Comparison of ENCODE assay signal across 10 mouse cellular contexts in the genomic region with DNA sequence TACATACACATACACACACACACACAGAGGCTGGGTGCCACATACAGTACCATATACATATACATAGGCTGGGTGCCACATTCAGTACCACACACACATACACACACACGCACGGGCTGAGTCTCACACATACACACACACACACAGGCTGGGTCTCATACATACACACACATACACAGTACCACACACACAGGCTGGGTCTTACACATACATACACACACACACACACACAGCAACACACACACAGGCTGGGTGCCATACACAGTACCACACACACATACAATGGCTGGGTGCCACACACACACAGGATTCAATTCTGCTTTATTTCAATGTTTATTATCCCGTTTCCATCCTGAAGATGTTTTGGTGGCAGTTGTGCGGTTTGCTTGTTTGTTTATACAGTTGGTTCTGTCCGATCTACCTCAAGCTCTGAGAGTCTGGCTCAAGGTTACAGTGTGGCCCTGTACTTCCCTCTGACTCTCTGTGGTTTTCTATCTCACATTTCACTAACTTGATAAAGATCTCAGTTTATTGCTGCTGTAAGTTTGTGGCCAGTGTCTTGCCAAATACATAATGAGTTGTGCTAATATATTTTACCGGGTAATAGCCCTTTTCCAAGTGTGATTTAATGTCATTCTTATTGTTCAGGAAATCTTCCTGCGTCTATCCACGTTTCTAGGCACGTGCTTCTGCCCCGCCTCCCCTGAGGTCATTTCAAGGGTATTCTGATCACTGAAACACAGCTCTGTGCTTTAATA.
A peak's percentile ranks its signal among the peaks of the same experiment; 100 is the strongest.
DNase-seq lines count a peak whose midpoint lies in the region; ATAC-seq and TF ChIP-seq lines count a peak whose summit lies in the region.
"Had no signal": no experiment of that assay in that cellular context is flagged by ENCODE, and none has a peak within 500 bp of the region (broad histone marks: within the 10 kb centered on the region; RNA-seq: fewer than 3 reads in every experiment).

No protein-coding gene starts in this region.

- no peaks in the 10 kb centered on the region for H3K36me3 ChIP-seq in midbrain, embryonic 16.5 days (ENCODE audit: control insufficient read depth, insufficient read depth, low read length)
- no peaks in the 10 kb centered on the region for H3K36me3 ChIP-seq in midbrain, postnatal 0 days (ENCODE audit: insufficient read depth, low read length)
- H3K36me3 ChIP-seq in myocyte (ENCODE audit: control insufficient read depth, insufficient read depth), result no peaks in the 10 kb centered on the region
- H3K36me3 ChIP-seq: heart, embryonic 10.5 days had no signal

- H3K4me1 ChIP-seq in midbrain, embryonic 16.5 days (ENCODE audit: control insufficient read depth, insufficient read depth, low read length), result no peaks in the 10 kb centered on the region
- no peaks in the 10 kb centered on the region for H3K4me1 ChIP-seq in midbrain, postnatal 0 days (ENCODE audit: insufficient read depth, low read length)

- no peak for DNase-seq in midbrain, postnatal 0 days (ENCODE audit: low spot score)
- DNase-seq in brain, embryonic 14.5 days (ENCODE audit: low read depth), result peak; percentile 22
- DNase-seq in kidney, adult 18-20 months, result peak; percentile 46
- no peak for DNase-seq in thymus, postnatal 0 days (ENCODE audit: low spot score)
- DNase-seq in heart, postnatal 14 days, result no peak
- DNase-seq in urinary bladder, postnatal 25 days (ENCODE audit: low spot score), result no peak

- intact Hi-C loops in heart, postnatal 14 days (cut with DNase I), result no loop called here

- no peak for TF ChIP-seq POLR2A in brain, embryonic 14.5 days (IDR thresholded peaks at IDR 0.05; ENCODE audit: borderline replicate concordance, extremely low read depth, insufficient read depth, insufficient read length, poor library complexity, severe bottlenecking)
- no peak for TF ChIP-seq POLR2A in myocyte (IDR thresholded peaks at IDR 0.05; ENCODE audit: insufficient read length, low read depth)

- ATAC-seq in midbrain, embryonic 16.5 days, result peak; percentile 48; the same call in 1 of the 2 replicates
- no peak for ATAC-seq in midbrain, postnatal 0 days (ENCODE audit: low FRiP score)

- H3K27ac ChIP-seq in midbrain, embryonic 16.5 days (ENCODE audit: low read length), result no peak overlapping the region
- H3K27ac ChIP-seq in midbrain, postnatal 0 days (ENCODE audit: low read depth, low read length), result no peak overlapping the region
- H3K27ac ChIP-seq: heart, embryonic 10.5 days; liver, embryonic 14.5 days had no signal

- no peak overlapping the region for H3K4me3 ChIP-seq in midbrain, embryonic 16.5 days (ENCODE audit: low read depth, low read length)
- no peak overlapping the region for H3K4me3 ChIP-seq in midbrain, postnatal 0 days (ENCODE audit: low read depth, low read length)
- H3K4me3 ChIP-seq in myocyte, result no peak overlapping the region
- H3K4me3 ChIP-seq: heart, embryonic 10.5 days had no signal

- no peak for TF ChIP-seq CTCF in midbrain, postnatal 0 days (IDR thresholded peaks at IDR 0.05)
- TF ChIP-seq CTCF in brain, embryonic 14.5 days (IDR thresholded peaks at IDR 0.05; ENCODE audit: borderline replicate concordance, extremely low read depth, insufficient read depth, insufficient read length), result no peak

- no peaks in the 10 kb centered on the region for H3K27me3 ChIP-seq in midbrain, embryonic 16.5 days (ENCODE audit: control insufficient read depth, insufficient read depth, low read depth, low read length)
- no peaks in the 10 kb centered on the region for H3K27me3 ChIP-seq in midbrain, postnatal 0 days (ENCODE audit: insufficient read depth, low read length)
- H3K27me3 ChIP-seq in myocyte (ENCODE audit: control insufficient read depth, insufficient read depth, insufficient read length), result no peaks in the 10 kb centered on the region

- WGBS in midbrain, embryonic 16.5 days, result 69% methylated on average over 10 of the region's 10 CpGs
- WGBS in midbrain, postnatal 0 days, result 74% methylated on average over 10 of the region's 10 CpGs

- H3K9me3 ChIP-seq in midbrain, embryonic 16.5 days (replicated peaks; ENCODE audit: control insufficient read depth, low read length, poor library complexity, severe bottlenecking), result no peaks in the 10 kb centered on the region
- H3K9me3 ChIP-seq in midbrain, postnatal 0 days (ENCODE audit: low read length), result no peaks in the 10 kb centered on the region

- no peak overlapping the region for H3K4me2 ChIP-seq in midbrain, embryonic 16.5 days (ENCODE audit: low read length)
- H3K4me2 ChIP-seq in midbrain, postnatal 0 days (ENCODE audit: low read depth, low read length, poor library complexity, severe bottlenecking), result no peak overlapping the region
- peak overlapping the region; percentile 38 for H3K4me2 ChIP-seq in myocyte (ENCODE audit: low read depth)

- no peaks in the 10 kb centered on the region for H3K79me2 ChIP-seq in myocyte (ENCODE audit: control insufficient read depth, insufficient read depth)

- no peak overlapping the region for H3K9ac ChIP-seq in midbrain, embryonic 16.5 days (ENCODE audit: low read depth, low read length)
- H3K9ac ChIP-seq in midbrain, postnatal 0 days (replicated peaks; ENCODE audit: low read length, poor library complexity, severe bottlenecking), result no peak overlapping the region
- H3K9ac ChIP-seq: liver, embryonic 14.5 days had no signal

- no peak overlapping the region for H3ac ChIP-seq in myocyte (ENCODE audit: control insufficient read depth, insufficient read length)

TF ChIP-seq in myocyte, 11 proteins besides CTCF, POLR2A, EP300 and RAD21:
- TF ChIP-seq USF1 (IDR thresholded peaks at IDR 0.05; ENCODE audit: low read depth), result no peak
- peak; percentile 2 for TF ChIP-seq TCF12 (IDR thresholded peaks at IDR 0.05; ENCODE audit: insufficient read depth, poor library complexity, severe bottlenecking)
- TF ChIP-seq SRF (IDR thresholded peaks at IDR 0.05; ENCODE audit: control insufficient read depth, insufficient read length, low read depth), result no peak
- TF ChIP-seq MYOG (IDR thresholded peaks at IDR 0.05; ENCODE audit: control insufficient read depth in 1 of 3, insufficient read depth in 1 of 3, insufficient read length in 2 of 3, low read depth in 2 of 3), result no peak
- no peak for TF ChIP-seq REST (IDR thresholded peaks at IDR 0.05; ENCODE audit: insufficient read depth, insufficient read length)
- TF ChIP-seq TCF3 (IDR thresholded peaks at IDR 0.05; ENCODE audit: insufficient read length, low read depth), result no peak
- no peak for TF ChIP-seq E2F4 (IDR thresholded peaks at IDR 0.05; ENCODE audit: insufficient read depth)
- no peak for TF ChIP-seq MAX (IDR thresholded peaks at IDR 0.05; ENCODE audit: low read depth)
- peak; percentile 64; the same call in 1 of the 2 replicates for TF ChIP-seq CEBPB (IDR thresholded peaks at IDR 0.05; ENCODE audit: insufficient read depth, poor library complexity, severe bottlenecking)
- peak in 2 of 3 experiments; percentile 27 to 51 for TF ChIP-seq MYOD1 (IDR thresholded peaks at IDR 0.05; ENCODE audit: control insufficient read depth in 1 of 3, insufficient read length in 2 of 3, low read depth in 2 of 3)
- TF ChIP-seq POLR2AphosphoS2 (IDR thresholded peaks at IDR 0.05; ENCODE audit: insufficient read length, low read depth), result no peak

Comparison
In these comparisons a context has a peak if more than half of its experiments do, and no peak if none do; other contexts are left out.
1. DNase-seq: peak in brain, embryonic 14.5 days (single experiment) and kidney, adult 18-20 months (single experiment); none in midbrain, postnatal 0 days (single experiment), thymus, postnatal 0 days (single experiment), heart, postnatal 14 days (0 of 2) and urinary bladder, postnatal 25 days (single experiment).